Mouse (Mus musculus) heart, embryonic 16.5 days (tissue): ENCODE results near the gene Ubqln1. TPM values are rescaled to one million over a fixed set of nuclear protein-coding genes. Genes with fewer than 3 reads are reported as not detected.

Source experiments
- ATAC-seq: fragments of 200-750 bp; cut with Nextera tagmentation; replicated peaks from 2 replicates; pipeline ENCODE4 v1.8.0; 2017; ENCODE audit warnings: moderate number of reproducible peaks; ENCODE audit not compliant: insufficient read depth, low FRiP score; ENCODE audit errors: extremely low read depth
- H3K27ac ChIP-seq: fragments of 300-500 bp; sonication (generic); 2 replicates; pipeline ENCODE4 v1.5.1; 2014; ENCODE audit warnings: mild to moderate bottlenecking, low read length, control low read depth, moderate library complexity
- H3K27me3 ChIP-seq: fragments of 300-500 bp; sonication (generic); 2 replicates; pipeline ENCODE4 v1.6.1; 2014; ENCODE audit warnings: low read length, mixed read lengths; ENCODE audit not compliant: control insufficient read depth, insufficient read depth
- H3K36me3 ChIP-seq: fragments of 300-500 bp; sonication (generic); 2 replicates; pipeline ENCODE4 v1.6.1; 2014; ENCODE audit not compliant: control insufficient read depth, insufficient read depth
- H3K4me1 ChIP-seq: fragments of 300-500 bp; sonication (generic); 2 replicates; pipeline ENCODE4 v1.6.1; 2014; ENCODE audit warnings: low read length, mixed read lengths; ENCODE audit not compliant: control insufficient read depth, insufficient read depth
- H3K4me2 ChIP-seq: fragments of 300-500 bp; sonication (generic); 2 replicates; pipeline ENCODE4 v1.6.1; 2014; ENCODE audit warnings: low read depth, mild to moderate bottlenecking, control low read depth, low read length
- H3K4me3 ChIP-seq: fragments of 300-500 bp; sonication (generic); 2 replicates; pipeline ENCODE4 v1.5.1; 2014; ENCODE audit warnings: mild to moderate bottlenecking, control low read depth, low read length
- H3K9ac ChIP-seq: fragments of 300-500 bp; sonication (generic); 2 replicates; pipeline ENCODE4 v1.6.1; 2014; ENCODE audit warnings: low read length, control low read depth
- H3K9me3 ChIP-seq: fragments of 300-500 bp; sonication (generic); replicated peaks from 2 replicates; pipeline ENCODE4 v1.6.1; 2016; ENCODE audit warnings: low read length; ENCODE audit not compliant: control insufficient read depth
- WGBS: fragments of 180-500 bp; shearing (Covaris S2); extraction: QIAGEN DNeasy Blood & Tissue Kit; methylation state at CpG from one replicate; pipeline ENCODE4 v1.1.7; 2014; 5-methylcytosine and 5-hydroxymethylcytosine counted together
- polyA plus RNA-seq: library from polyadenylated mRNA; unstranded; fragments of >200 nt; fragmentation: Nextera tagmentation; extraction: Ambion mirVana; gene quantifications from 2 replicates; pipeline ENCODE4 v1.2.1, GENCODE M21; 2015

Ubqln1 gene
- polyA plus RNA-seq, 1 experiment from 2014 or later = 71.4 TPM

GRCm38 (mm10) chr13:58206084-58206483 lies 9.4 kb downstream of the Ubqln1 start:
- H3K4me3 ChIP-seq = no peak overlapping the region
- H3K27ac ChIP-seq = no peak overlapping the region
- no peak overlapping the region for H3K4me2 ChIP-seq
- 83% methylated on average over 4 of the region's 4 CpGs for WGBS
- no peaks in the 10 kb centered on the region for H3K9me3 ChIP-seq
- ATAC-seq = no peak
- H3K36me3 ChIP-seq = no peaks in the 10 kb centered on the region
- no peak overlapping the region for H3K9ac ChIP-seq
- peaks cover 8% of the 10 kb centered on the region for H3K4me1 ChIP-seq
- H3K27me3 ChIP-seq = no peaks in the 10 kb centered on the region

DNA sequence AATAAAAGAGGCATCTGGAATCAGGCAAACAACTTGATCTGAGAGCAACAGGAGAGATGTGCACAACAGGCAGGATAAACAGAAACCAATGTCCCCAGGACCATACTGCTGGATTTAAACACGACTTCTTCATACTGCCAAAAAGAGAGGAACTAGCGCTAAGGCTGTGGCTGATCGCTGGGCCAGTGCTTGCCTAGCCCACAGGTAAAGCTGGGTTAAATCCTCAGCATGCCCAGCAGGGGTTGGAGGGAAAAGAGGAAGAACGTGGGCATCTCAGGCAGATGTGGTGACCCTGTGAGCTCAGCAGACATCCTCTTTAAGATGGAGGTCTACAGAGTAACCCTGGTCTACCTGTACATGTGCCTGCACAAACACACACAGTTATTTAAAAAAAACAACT lies 10.5 kb downstream of the Ubqln1 start:
- no peak for ATAC-seq
- Histone ChIP-seq H3K4me1 (peaks cover 8% of the 10 kb centered on the region), H3K4me3 (no peak overlapping the region), H3K27me3 (no peaks in the 10 kb centered on the region), H3K4me2 (no peak overlapping the region), H3K36me3 (no peaks in the 10 kb centered on the region), H3K9me3 (no peaks in the 10 kb centered on the region), H3K9ac (no peak overlapping the region), H3K27ac (no peak overlapping the region)
- WGBS = 65% methylated on average over 4 of the region's 4 CpGs

GRCm38 (mm10) chr13:58204202-58204601 lies 11.3 kb downstream of the Ubqln1 start:
- H3K9me3 ChIP-seq = no peaks in the 10 kb centered on the region

DNA sequence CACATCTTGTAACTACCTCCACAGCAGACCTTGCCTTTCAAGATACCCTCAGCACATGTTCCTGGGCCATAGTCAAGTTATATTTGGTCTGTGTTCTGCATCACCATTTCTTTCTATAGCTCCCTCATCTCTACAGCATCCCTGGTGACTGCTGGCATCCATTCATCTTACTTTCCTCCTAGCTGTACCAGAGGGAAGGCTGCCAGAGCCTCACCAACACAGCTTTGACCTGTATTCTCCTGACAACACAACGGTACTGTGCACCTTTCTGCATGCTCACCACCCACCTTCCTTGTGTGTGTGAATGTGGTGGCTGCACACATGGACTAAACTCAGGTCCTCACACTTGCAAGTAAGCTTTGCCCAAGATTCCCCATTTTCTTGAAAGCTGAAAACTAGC lies 12.6 kb downstream of the Ubqln1 start:
- no peak for ATAC-seq
- Histone ChIP-seq H3K9ac (no peak overlapping the region), H3K4me2 (no peak overlapping the region), H3K27ac (no peak overlapping the region), H3K4me1 (peaks cover 19% of the 10 kb centered on the region), H3K27me3 (no peaks in the 10 kb centered on the region), H3K4me3 (no peak overlapping the region), H3K9me3 (no peaks in the 10 kb centered on the region), H3K36me3 (peaks cover 1% of the 10 kb centered on the region; the same call in 1 of the 2 replicates)
- WGBS = 82% methylated on average over 1 of the region's 1 CpGs

More at GRCm38 (mm10) chr13:58204202-58204601, 11.3 kb downstream of the Ubqln1 start:
- H3K4me3 ChIP-seq = no peak overlapping the region
- 87% methylated on average over 3 of the region's 3 CpGs for WGBS
- H3K9ac ChIP-seq = no peak overlapping the region
- H3K4me1 ChIP-seq = peaks cover 13% of the 10 kb centered on the region
- no peak overlapping the region for H3K27ac ChIP-seq
- no peaks in the 10 kb centered on the region for H3K27me3 ChIP-seq
- no peak for ATAC-seq
- H3K36me3 ChIP-seq = no peaks in the 10 kb centered on the region
- H3K4me2 ChIP-seq = no peak overlapping the region

GRCm38 (mm10) chr13:58201908-58202307 lies 13.5 kb downstream of the Ubqln1 start:
- Histone ChIP-seq H3K27me3 (no peaks in the 10 kb centered on the region), H3K4me2 (no peak overlapping the region), H3K9ac (no peak overlapping the region), H3K4me3 (no peak overlapping the region), H3K36me3 (peaks cover 3% of the 10 kb centered on the region; the same call in 1 of the 2 replicates), H3K9me3 (no peaks in the 10 kb centered on the region), H3K4me1 (peaks cover 20% of the 10 kb centered on the region), H3K27ac (no peak overlapping the region)
- whole genome bisulfite sequencing = 92% methylated on average over 3 of the region's 3 CpGs
- ATAC-seq = no peak

DNA sequence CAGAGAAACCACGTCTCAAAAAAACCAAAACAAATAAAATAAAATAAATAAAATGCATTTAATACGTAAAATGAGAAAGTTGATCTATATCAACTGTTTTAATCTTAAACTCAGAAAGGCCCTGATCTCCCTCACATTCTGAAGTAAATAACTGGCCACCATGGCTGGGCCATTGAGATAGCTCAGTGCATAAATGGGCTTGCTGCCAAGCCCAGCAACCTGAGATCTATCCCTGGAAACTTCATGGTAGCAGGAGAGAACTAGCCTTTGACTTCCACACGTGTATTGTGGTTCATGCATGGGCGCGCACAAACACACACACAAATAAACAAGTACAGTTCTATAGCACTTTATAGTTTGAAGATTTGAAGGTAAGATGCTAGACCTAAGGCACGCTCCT lies 14.1 kb downstream of the Ubqln1 start:
- Histone ChIP-seq H3K36me3 (peaks cover 3% of the 10 kb centered on the region; the same call in 1 of the 2 replicates), H3K9me3 (no peaks in the 10 kb centered on the region), H3K27me3 (no peaks in the 10 kb centered on the region), H3K4me2 (no peak overlapping the region), H3K9ac (no peak overlapping the region), H3K4me1 (peaks cover 20% of the 10 kb centered on the region), H3K4me3 (no peak overlapping the region), H3K27ac (no peak overlapping the region)
- WGBS = 82% methylated on average over 6 of the region's 6 CpGs
- no peak for ATAC-seq

DNA sequence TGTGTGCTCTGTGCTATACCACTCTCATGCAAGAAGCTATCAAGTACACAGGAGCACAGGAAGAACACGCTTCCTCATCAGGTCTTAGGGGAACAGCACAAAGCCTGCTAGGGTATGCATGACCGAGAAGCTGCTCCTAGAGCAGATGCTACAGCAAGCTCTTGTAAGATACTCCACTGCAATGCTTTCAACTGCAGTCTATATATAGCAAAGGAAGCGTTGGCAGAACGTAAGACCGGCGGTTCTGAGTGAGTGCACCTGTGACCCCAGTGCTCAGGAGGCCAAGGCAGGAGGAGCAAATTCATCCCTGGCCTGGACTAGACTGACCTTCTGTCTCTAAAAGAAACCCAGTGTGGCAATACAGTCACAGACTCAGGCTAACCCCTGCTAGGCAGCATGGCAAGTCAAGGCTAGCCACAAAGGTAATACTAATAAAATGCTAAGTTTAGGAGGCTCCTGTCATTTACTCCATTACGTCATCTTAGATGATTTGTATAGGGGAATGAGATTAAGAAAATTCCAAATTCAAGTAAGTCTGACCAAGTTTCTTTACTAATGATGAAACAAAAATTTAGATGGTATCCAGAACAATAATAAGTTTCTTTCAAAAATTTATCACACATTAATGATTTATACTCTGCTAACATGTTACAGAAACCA lies 17.3 kb downstream of the Ubqln1 start:
- Histone ChIP-seq H3K36me3 (peaks cover 16% of the 10 kb centered on the region; the same call in 1 of the 2 replicates), H3K9ac (no peak overlapping the region), H3K4me2 (no peak overlapping the region), H3K27ac (no peak overlapping the region), H3K4me3 (no peak overlapping the region), H3K9me3 (no peaks in the 10 kb centered on the region), H3K4me1 (peaks cover 15% of the 10 kb centered on the region; the same call in 1 of the 2 replicates), H3K27me3 (no peaks in the 10 kb centered on the region)
- no peak for ATAC-seq
- 54% methylated on average over 7 of the region's 7 CpGs for WGBS

DNA sequence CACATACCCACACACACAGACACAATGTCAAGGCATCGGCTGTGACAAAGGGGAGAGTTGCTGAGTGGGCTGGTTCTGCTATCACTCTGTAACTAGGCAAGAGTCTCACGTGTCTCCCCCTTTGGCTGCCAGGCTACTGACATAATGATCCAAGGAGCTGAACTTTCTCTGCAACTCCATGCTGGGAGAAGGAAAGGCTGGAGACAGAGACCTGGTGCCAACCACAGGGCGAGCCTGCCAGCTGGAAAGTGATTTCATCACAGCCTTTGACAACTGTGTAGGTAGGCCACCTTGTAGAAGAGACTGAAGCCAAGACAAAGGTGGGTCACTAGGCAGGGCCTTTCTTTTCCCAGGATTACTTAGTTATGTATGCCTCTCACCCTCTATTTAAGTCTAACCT lies 18.2 kb downstream of the Ubqln1 start:
- no peaks in the 10 kb centered on the region for H3K27me3 ChIP-seq
- no peak overlapping the region for H3K4me2 ChIP-seq
- ATAC-seq = no peak
- no peak overlapping the region for H3K27ac ChIP-seq
- peaks cover 21% of the 10 kb centered on the region for H3K36me3 ChIP-seq
- WGBS = 73% methylated on average over 3 of the region's 3 CpGs
- peaks cover 15% of the 10 kb centered on the region; the same call in 1 of the 2 replicates for H3K4me1 ChIP-seq
- no peaks in the 10 kb centered on the region for H3K9me3 ChIP-seq
- no peak overlapping the region for H3K4me3 ChIP-seq
- H3K9ac ChIP-seq = no peak overlapping the region

- 85% methylated on average over 3 of the region's 3 CpGs for WGBS
- H3K9ac ChIP-seq = no peak overlapping the region
- H3K27ac ChIP-seq = no peak overlapping the region
- peaks cover 41% of the 10 kb centered on the region for H3K36me3 ChIP-seq
- no peak overlapping the region for H3K4me2 ChIP-seq
- H3K4me3 ChIP-seq = no peak overlapping the region
- no peaks in the 10 kb centered on the region for H3K9me3 ChIP-seq
- H3K4me1 ChIP-seq = 0 out of 2 replicates have a peak, but pooled peaks cover 12% of the 10 kb centered on the region
- ATAC-seq = no peak
- H3K27me3 ChIP-seq = no peaks in the 10 kb centered on the region
Measured at GRCm38 (mm10) chr13:58194908-58195307, 20.5 kb downstream of the Ubqln1 start.
